Comparison of ENCODE assay signal across 26 mouse cellular contexts in the genomic region with DNA sequence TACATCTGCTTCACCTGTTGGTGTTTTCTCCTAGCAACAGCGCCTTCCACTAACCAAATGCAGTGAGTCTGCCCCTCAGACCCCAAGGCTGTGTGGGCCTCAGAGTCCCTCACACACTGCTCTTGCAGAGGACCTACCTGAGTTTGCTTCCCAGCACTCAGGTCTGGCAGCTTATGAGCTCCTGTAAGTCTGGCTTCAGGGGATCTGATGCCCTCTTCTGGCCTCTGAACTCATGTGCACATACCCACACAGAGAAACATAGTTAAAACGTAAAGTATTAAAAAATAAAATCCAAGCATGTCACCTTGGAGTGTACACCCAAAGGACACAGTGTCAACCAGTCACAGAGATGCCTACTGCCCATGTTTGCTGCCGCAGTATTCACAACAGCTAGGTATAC.
DNase-seq lines count a peak whose midpoint lies in the region; ATAC-seq and TF ChIP-seq lines count a peak whose summit lies in the region.
"Had no signal": no experiment of that assay in that cellular context is flagged by ENCODE, and none has a peak within 500 bp of the region (broad histone marks: within the 10 kb centered on the region; RNA-seq: fewer than 3 reads in every experiment).

No protein-coding gene starts in this region.

- no peak overlapping the region for H3K4me2 ChIP-seq in forebrain, embryonic 14.5 days (ENCODE audit: low read length)
- H3K4me2 ChIP-seq: embryonic facial prominence, embryonic 13.5 days; forebrain, embryonic 13.5 days; heart, embryonic 12.5 days; liver, embryonic 13.5 days had no signal

- H3K27me3 ChIP-seq in forebrain, embryonic 14.5 days (replicated peaks; ENCODE audit: control insufficient read depth, insufficient read depth, low read length), result no peaks in the 10 kb centered on the region
- H3K27me3 ChIP-seq in forebrain, embryonic 10.5 days (ENCODE audit: poor library complexity, severe bottlenecking), result no peaks in the 10 kb centered on the region
- H3K27me3 ChIP-seq in E14TG2a.4 (ENCODE audit: insufficient read depth, low read length), result peaks cover 49% of the 10 kb centered on the region
- H3K27me3 ChIP-seq: embryonic facial prominence, embryonic 13.5 days; liver, embryonic 13.5 days; megakaryocyte, embryonic 14.5 days had no signal

- no peak for ATAC-seq in forebrain, embryonic 14.5 days
- ATAC-seq in frontal cortex, adult (ENCODE audit: low TSS enrichment), result no peak
- ATAC-seq: CD4-positive, CD25-positive, alpha-beta regulatory T cell, adult 4 months; forebrain, embryonic 13.5 days had no signal

- no peaks in the 10 kb centered on the region for H3K36me3 ChIP-seq in forebrain, embryonic 14.5 days (ENCODE audit: control insufficient read depth, insufficient read depth, low read length)
- no peaks in the 10 kb centered on the region for H3K36me3 ChIP-seq in forebrain, embryonic 10.5 days (replicated peaks)
- no peaks in the 10 kb centered on the region for H3K36me3 ChIP-seq in E14TG2a.4 (ENCODE audit: insufficient read depth, low read length)
- H3K36me3 ChIP-seq: embryonic facial prominence, embryonic 13.5 days; heart, embryonic 12.5 days; liver, embryonic 13.5 days had no signal

- H3K4me3 ChIP-seq in forebrain, embryonic 14.5 days (ENCODE audit: low read depth, low read length), result no peak overlapping the region
- H3K4me3 ChIP-seq in forebrain, embryonic 10.5 days, result no peak overlapping the region
- H3K4me3 ChIP-seq in layer of hippocampus, adult 2 months, result no peak overlapping the region
- H3K4me3 ChIP-seq in E14TG2a.4 (replicated peaks; ENCODE audit: low read length), result no peak overlapping the region
- H3K4me3 ChIP-seq: embryonic facial prominence, embryonic 13.5 days; erythroblast, embryonic 14.5 days; forebrain, embryonic 13.5 days; heart, embryonic 12.5 days; liver, embryonic 13.5 days; megakaryocyte, embryonic 14.5 days had no signal

- no peak overlapping the region for H3K9ac ChIP-seq in forebrain, embryonic 14.5 days (ENCODE audit: low read length)
- H3K9ac ChIP-seq: embryonic facial prominence, embryonic 13.5 days; forebrain, embryonic 13.5 days; heart, embryonic 12.5 days; liver, embryonic 13.5 days had no signal

- DNase-seq in forebrain, embryonic 14.5 days (ENCODE audit: low spot score), result peak; percentile 13
- no peak for DNase-seq in forebrain, embryonic 10.5 days (ENCODE audit: extremely low spot score, low spot score)
- DNase-seq in layer of hippocampus, adult 2 months (ENCODE audit: low spot score in 2 of 2), result no peak
- no peak for DNase-seq in layer of hippocampus, adult 18-20 months (ENCODE audit: low spot score in 2 of 2)
- DNase-seq in brain, adult 2 months (ENCODE audit: low read depth, low spot score), result peak; percentile 27
- DNase-seq: adrenal gland, postnatal 10 days; cerebellum, adult 8-10 months; gastrocnemius, postnatal 25 days; heart, adult 18-20 months; heart, postnatal 10 days; kidney, adult 8-10 months; kidney, postnatal 36 days; layer of hippocampus, adult 9-11 months; liver, embryonic 13.5 days; lung, adult 2 months; lung, postnatal 36 days; right cerebral cortex, postnatal 14 days; thymus, postnatal 14 days had no signal

- TF ChIP-seq CTCF in layer of hippocampus, adult 2 months (conservative IDR thresholded peaks at IDR 0.05), result peak; percentile 44
- TF ChIP-seq CTCF in E14TG2a.4 (conservative IDR thresholded peaks at IDR 0.05; ENCODE audit: low read length), result peak; percentile 12; the same call in 1 of the 2 replicates

- WGBS in forebrain, embryonic 14.5 days, result 58% methylated on average over 3 of the region's 3 CpGs
- WGBS in forebrain, embryonic 10.5 days, result 79% methylated on average over 3 of the region's 3 CpGs

- H3K27ac ChIP-seq in forebrain, embryonic 14.5 days (ENCODE audit: low read depth, low read length), result no peak overlapping the region
- no peak overlapping the region for H3K27ac ChIP-seq in forebrain, embryonic 10.5 days
- H3K27ac ChIP-seq in layer of hippocampus, adult 2 months, result no peak overlapping the region
- H3K27ac ChIP-seq: embryonic facial prominence, embryonic 13.5 days; forebrain, embryonic 13.5 days; liver, embryonic 13.5 days had no signal

- peaks cover 4% of the 10 kb centered on the region; the same call in 1 of the 2 replicates for H3K4me1 ChIP-seq in forebrain, embryonic 14.5 days (ENCODE audit: control insufficient read depth, insufficient read depth, low read length)
- H3K4me1 ChIP-seq in forebrain, embryonic 10.5 days, result peaks cover 12% of the 10 kb centered on the region
- peaks cover 25% of the 10 kb centered on the region for H3K4me1 ChIP-seq in E14TG2a.4 (replicated peaks; ENCODE audit: low read depth, low read length)
- H3K4me1 ChIP-seq: embryonic facial prominence, embryonic 13.5 days; heart, embryonic 12.5 days; liver, embryonic 13.5 days; megakaryocyte, embryonic 14.5 days had no signal

- H3K9me3 ChIP-seq in forebrain, embryonic 14.5 days (replicated peaks; ENCODE audit: control insufficient read depth, low read length), result no peaks in the 10 kb centered on the region
- no peaks in the 10 kb centered on the region for H3K9me3 ChIP-seq in forebrain, embryonic 10.5 days
- no peaks in the 10 kb centered on the region for H3K9me3 ChIP-seq in E14TG2a.4 (ENCODE audit: low read length)
- H3K9me3 ChIP-seq: embryonic facial prominence, embryonic 13.5 days; forebrain, embryonic 13.5 days; heart, embryonic 12.5 days; liver, embryonic 13.5 days had no signal

Comparison
In these comparisons a context has a peak if more than half of its experiments do, and no peak if none do; other contexts are left out.
1. DNase-seq: peak in forebrain, embryonic 14.5 days (single experiment) and brain, adult 2 months (single experiment); none in forebrain, embryonic 10.5 days (single experiment), layer of hippocampus, adult 2 months (0 of 2) and layer of hippocampus, adult 18-20 months (0 of 2).